ENCODE assay signal across 9 mouse cellular contexts in genomic region chr4:133432560-133433171, GRCm38 (mm10). TPM values are rescaled to one million over a fixed set of nuclear protein-coding genes. Genes with fewer than 3 reads are reported as not detected.
A peak's percentile ranks its signal among the peaks of the same experiment; 100 is the strongest.
DNase-seq lines count a peak whose midpoint lies in the region; ATAC-seq and TF ChIP-seq lines count a peak whose summit lies in the region.
"Had no signal": no experiment of that assay in that cellular context is flagged by ENCODE, and none has a peak within 500 bp of the region (broad histone marks: within the 10 kb centered on the region; RNA-seq: fewer than 3 reads in every experiment).

No protein-coding gene starts in this region.

- intact Hi-C loops in heart, adult 2 months (cut with DNase I) = no loop called here

- 18% methylated on average over 17 of the region's 17 CpGs for WGBS in kidney, embryonic 16.5 days
- WGBS in hindbrain, embryonic 12.5 days = 17% methylated on average over 17 of the region's 17 CpGs
- WGBS in liver, embryonic 13.5 days (ENCODE audit: insufficient replicate concordance) = 31% methylated on average over 17 of the region's 17 CpGs
- WGBS in stomach, postnatal 0 days = 20% methylated on average over 17 of the region's 17 CpGs
- WGBS in heart, adult 2 months = 22% methylated on average over 17 of the region's 17 CpGs

- no peak overlapping the region for H3K27ac ChIP-seq in kidney, embryonic 16.5 days (ENCODE audit: low read length)
- peak overlapping the region; percentile 52 for H3K27ac ChIP-seq in hindbrain, embryonic 12.5 days
- H3K27ac ChIP-seq in liver, embryonic 13.5 days = no peak overlapping the region
- no peak overlapping the region for H3K27ac ChIP-seq in stomach, postnatal 0 days (replicated peaks)
- H3K27ac ChIP-seq in heart, adult 2 months = no peak overlapping the region

- DNase-seq in kidney, adult 8-10 months = no peak
- DNase-seq in cerebellum, postnatal 10 days = peak; percentile 78 to 82
- no peak for DNase-seq in liver, embryonic 13.5 days
- DNase-seq in stomach, postnatal 0 days (ENCODE audit: low spot score) = peak; percentile 35
- no peak for DNase-seq in spleen, postnatal 14 days (ENCODE audit: low spot score in 2 of 2)
- DNase-seq in heart, adult 2 months = no peak

- H3K4me3 ChIP-seq in kidney, embryonic 16.5 days (ENCODE audit: low read length) = no peak overlapping the region
- H3K4me3 ChIP-seq in hindbrain, embryonic 12.5 days = 0 out of 2 replicates have a peak overlapping the region, but pooled peaks have one; percentile 3
- H3K4me3 ChIP-seq in liver, embryonic 13.5 days (replicated peaks) = no peak overlapping the region
- H3K4me3 ChIP-seq in stomach, postnatal 0 days (ENCODE audit: low read depth, low read length) = no peak overlapping the region
- no peak overlapping the region for H3K4me3 ChIP-seq in heart, adult 2 months

- 0 out of 2 replicates have a peak overlapping the region, but pooled peaks have one; percentile 14 for H3K4me2 ChIP-seq in kidney, embryonic 16.5 days (replicated peaks; ENCODE audit: low read depth, low read length)
- peak overlapping the region; percentile 39 for H3K4me2 ChIP-seq in hindbrain, embryonic 12.5 days (replicated peaks)
- peak overlapping the region; percentile 15; the same call in 1 of the 2 replicates for H3K4me2 ChIP-seq in liver, embryonic 13.5 days
- H3K4me2 ChIP-seq in stomach, postnatal 0 days (replicated peaks; ENCODE audit: low read depth) = no peak overlapping the region

- no peak for TF ChIP-seq EP300 in stomach, postnatal 0 days (optimal IDR thresholded peaks at IDR 0.05)
- no peak for TF ChIP-seq EP300 in heart, adult 2 months (IDR thresholded peaks at IDR 0.05; ENCODE audit: insufficient read depth, low read depth, low read length)

- no peaks in the 10 kb centered on the region for H3K9me3 ChIP-seq in kidney, embryonic 16.5 days (ENCODE audit: low read length)
- H3K9me3 ChIP-seq in hindbrain, embryonic 12.5 days (replicated peaks) = no peaks in the 10 kb centered on the region
- H3K9me3 ChIP-seq in liver, embryonic 13.5 days (replicated peaks) = no peaks in the 10 kb centered on the region
- H3K9me3 ChIP-seq in stomach, postnatal 0 days (ENCODE audit: control insufficient read depth, low read length) = no peaks in the 10 kb centered on the region

- no peaks in the 10 kb centered on the region for H3K4me1 ChIP-seq in kidney, embryonic 16.5 days (ENCODE audit: insufficient read depth, low read length)
- H3K4me1 ChIP-seq in hindbrain, embryonic 12.5 days = peaks cover 12% of the 10 kb centered on the region
- H3K4me1 ChIP-seq in liver, embryonic 13.5 days (replicated peaks) = peaks cover 5% of the 10 kb centered on the region
- no peaks in the 10 kb centered on the region for H3K4me1 ChIP-seq in stomach, postnatal 0 days (replicated peaks; ENCODE audit: control insufficient read depth, insufficient read depth)
- H3K4me1 ChIP-seq in heart, adult 2 months (ENCODE audit: control insufficient read depth, insufficient read depth, low read length) = no peaks in the 10 kb centered on the region

- TF ChIP-seq CTCF in stomach, postnatal 0 days (IDR thresholded peaks at IDR 0.05; ENCODE audit: low read depth) = no peak
- no peak for TF ChIP-seq CTCF in heart, adult 2 months (IDR thresholded peaks at IDR 0.05)

- H3K9ac ChIP-seq in kidney, embryonic 16.5 days (replicated peaks; ENCODE audit: low read length) = no peak overlapping the region
- no peak overlapping the region for H3K9ac ChIP-seq in hindbrain, embryonic 12.5 days
- H3K9ac ChIP-seq in liver, embryonic 13.5 days = no peak overlapping the region
- H3K9ac ChIP-seq in stomach, postnatal 0 days (ENCODE audit: low read length) = no peak overlapping the region
- no peak overlapping the region for H3K9ac ChIP-seq in heart, adult 2 months (ENCODE audit: low read depth, low read length)

- no peak for ATAC-seq in kidney, embryonic 16.5 days (ENCODE audit: low FRiP score, low TSS enrichment)
- ATAC-seq in hindbrain, embryonic 12.5 days (ENCODE audit: low FRiP score) = peak; percentile 58
- ATAC-seq in liver, embryonic 13.5 days (ENCODE audit: low read depth) = no peak
- peak; percentile 69 for ATAC-seq in stomach, postnatal 0 days (ENCODE audit: low FRiP score, low TSS enrichment)

- no peak for TF ChIP-seq POLR2A in heart, adult 2 months (IDR thresholded peaks at IDR 0.05; ENCODE audit: insufficient read depth, low read depth, low read length)

- no peaks in the 10 kb centered on the region for H3K36me3 ChIP-seq in kidney, embryonic 16.5 days (ENCODE audit: insufficient read depth, low read length)
- no peaks in the 10 kb centered on the region for H3K36me3 ChIP-seq in hindbrain, embryonic 12.5 days
- no peaks in the 10 kb centered on the region for H3K36me3 ChIP-seq in liver, embryonic 13.5 days
- no peaks in the 10 kb centered on the region for H3K36me3 ChIP-seq in stomach, postnatal 0 days (ENCODE audit: control insufficient read depth, insufficient read depth, low read length)
- H3K36me3 ChIP-seq in heart, adult 2 months (ENCODE audit: control insufficient read depth, insufficient read depth, low read length) = no peaks in the 10 kb centered on the region

- no peaks in the 10 kb centered on the region for H3K27me3 ChIP-seq in kidney, embryonic 16.5 days (ENCODE audit: insufficient read depth, low read length)
- no peaks in the 10 kb centered on the region for H3K27me3 ChIP-seq in hindbrain, embryonic 12.5 days
- no peaks in the 10 kb centered on the region for H3K27me3 ChIP-seq in liver, embryonic 13.5 days
- H3K27me3 ChIP-seq in stomach, postnatal 0 days (ENCODE audit: control insufficient read depth, insufficient read depth, low read length) = no peaks in the 10 kb centered on the region
- no peaks in the 10 kb centered on the region for H3K27me3 ChIP-seq in heart, adult 2 months (ENCODE audit: control insufficient read depth, insufficient read depth, low read length)

- H3K79me2 ChIP-seq in heart, adult 2 months (replicated peaks; ENCODE audit: control insufficient read depth, insufficient read depth, low read length) = no peaks in the 10 kb centered on the region

RNA-seq across cellular contexts. Expression of gene Tent5b, which starts 47.3 kb away (rescaled TPM):
- 1.6 TPM in 2 replicates for polyA plus RNA-seq in kidney, embryonic 16.5 days (2015; fragmentation: Nextera tagmentation; extraction: Ambion mirVana)
- polyA plus RNA-seq in hindbrain, embryonic 12.5 days (2016; fragmentation: Nextera tagmentation; extraction: Ambion mirVana) = 1.0 and 1.5 TPM in 2 replicates
- 0.05 TPM in 1 of 2 replicates, not detected in the other for polyA plus RNA-seq in liver, embryonic 13.5 days (2015; fragmentation: Nextera tagmentation; extraction: Ambion mirVana)
- 34.0 and 35.3 TPM in 2 replicates for polyA plus RNA-seq in stomach, postnatal 0 days (2015; fragmentation: Nextera tagmentation; extraction: Ambion mirVana)
- total RNA-seq in heart, adult 2 months (2021) = 1 to 10 TPM; 2.0 to 2.3 TPM
- 1.4 and 1.9 TPM in 2 replicates for polyA plus RNA-seq in heart, adult 2 months (2012; rRNA removed)
- total RNA-seq: left cerebral cortex, postnatal 10 days had no signal

Comparison
In these comparisons a context has a peak if more than half of its experiments do, and no peak if none do; other contexts are left out.
1. ATAC-seq: peak in hindbrain, embryonic 12.5 days (single experiment) and stomach, postnatal 0 days (single experiment); none in kidney, embryonic 16.5 days (single experiment) and liver, embryonic 13.5 days (single experiment).
2. DNase-seq: peak in cerebellum, postnatal 10 days (2 of 2) and stomach, postnatal 0 days (single experiment); none in kidney, adult 8-10 months (0 of 2), liver, embryonic 13.5 days (single experiment), spleen, postnatal 14 days (0 of 2) and heart, adult 2 months (0 of 2).
3. RNA of gene Tent5b, which starts 47.3 kb away (polyA plus RNA-seq): 34.0 to 35.3 TPM in stomach, postnatal 0 days; 1.4 to 1.9 TPM in heart, adult 2 months, 1.6 TPM in kidney, embryonic 16.5 days, 1.0 to 1.5 TPM in hindbrain, embryonic 12.5 days and 0.05 TPM in liver, embryonic 13.5 days; every median in the first group is over 10 times any median in the second.